Mouse (Mus musculus) liver, embryonic 14.5 days (tissue): Measurements from ENCODE around the gene Crtam.

ENCODE experiments used
- CTCF ChIP-seq: IDR thresholded peaks from 2 replicates; pipeline ENCODE4 v1.5.1; 2016; ENCODE audit warnings: antibody characterized with exemption, low read depth, control low read depth
- EP300 ChIP-seq: IDR thresholded peaks from 2 replicates; pipeline ENCODE4 v1.6.1; 2016; ENCODE audit warnings: antibody characterized with exemption, low read depth

- TF ChIP-seq CTCF, result no peak
- TF ChIP-seq EP300, result no peak
Measured at GRCm38 (mm10) chr9:40994075-40994474, 10.4 kb downstream of the Crtam start.
